Mouse (Mus musculus) limb, embryonic 11.5 days (tissue): Measurements from ENCODE around the gene Sec22c. TPM values are rescaled to one million over a fixed set of nuclear protein-coding genes. Genes with fewer than 3 reads are reported as not detected.

ENCODE experiments used
- ATAC-seq: fragments of 200-750 bp; cut with Nextera tagmentation; 2 replicates; pipeline ENCODE4 v1.8.0; 2017; ENCODE audit warnings: low read depth; ENCODE audit not compliant: insufficient number of reproducible peaks, low FRiP score, low TSS enrichment
- DNase-seq: peaks from one replicate; pipeline ENCODE4 v3.0.0-alpha.2; 2015; ENCODE audit warnings: low spot score
- H3K27ac ChIP-seq: fragments of 300-500 bp; sonication (generic); replicated peaks from 2 replicates; pipeline ENCODE4 v1.5.1; 2014; ENCODE audit warnings: low read depth, mild to moderate bottlenecking, low read length
- H3K27me3 ChIP-seq: fragments of 300-500 bp; sonication (generic); 2 replicates; pipeline ENCODE4 v1.6.1; 2014; ENCODE audit warnings: mild to moderate bottlenecking, low read length, mixed read lengths; ENCODE audit not compliant: control insufficient read depth, insufficient read depth
- H3K36me3 ChIP-seq: fragments of 300-500 bp; sonication (generic); 2 replicates; pipeline ENCODE4 v1.6.1; 2014; ENCODE audit warnings: mild to moderate bottlenecking, low read length, moderate library complexity, mixed read lengths; ENCODE audit not compliant: control insufficient read depth, insufficient read depth
- H3K4me1 ChIP-seq: fragments of 300-500 bp; sonication (generic); 2 replicates; pipeline ENCODE4 v1.6.1; 2014; ENCODE audit warnings: low read length, mixed read lengths; ENCODE audit not compliant: control insufficient read depth, insufficient read depth
- H3K4me2 ChIP-seq: fragments of 300-500 bp; sonication (generic); 2 replicates; pipeline ENCODE4 v1.6.1; 2014; ENCODE audit warnings: low read depth, mild to moderate bottlenecking, moderate library complexity; ENCODE audit not compliant: severe bottlenecking
- H3K4me3 ChIP-seq: fragments of 300-500 bp; sonication (generic); 2 replicates; pipeline ENCODE4 v1.5.1; 2014; ENCODE audit warnings: low read depth, low read length
- H3K9ac ChIP-seq: fragments of 300-500 bp; sonication (generic); 2 replicates; pipeline ENCODE4 v1.6.1; 2014; ENCODE audit warnings: mild to moderate bottlenecking, low read length
- H3K9me3 ChIP-seq: fragments of 300-500 bp; sonication (generic); 2 replicates; pipeline ENCODE4 v1.6.1; 2016; ENCODE audit warnings: low read length; ENCODE audit not compliant: control insufficient read depth
- WGBS: fragments of 180-500 bp; shearing (Covaris S2); extraction: QIAGEN DNeasy Blood & Tissue Kit; methylation state at CpG from one replicate; pipeline ENCODE4 v1.1.7; 2014; 5-methylcytosine and 5-hydroxymethylcytosine counted together
- polyA plus RNA-seq: library from polyadenylated mRNA; unstranded; fragments of >200 nt; fragmentation: Nextera tagmentation; extraction: Ambion mirVana; gene quantifications from 2 replicates; pipeline ENCODE4 v1.2.1, GENCODE M21; 2014

Gene Sec22c
- polyA plus RNA-seq, 1 experiment from 2014 or later, result 10.7 TPM

DNA sequence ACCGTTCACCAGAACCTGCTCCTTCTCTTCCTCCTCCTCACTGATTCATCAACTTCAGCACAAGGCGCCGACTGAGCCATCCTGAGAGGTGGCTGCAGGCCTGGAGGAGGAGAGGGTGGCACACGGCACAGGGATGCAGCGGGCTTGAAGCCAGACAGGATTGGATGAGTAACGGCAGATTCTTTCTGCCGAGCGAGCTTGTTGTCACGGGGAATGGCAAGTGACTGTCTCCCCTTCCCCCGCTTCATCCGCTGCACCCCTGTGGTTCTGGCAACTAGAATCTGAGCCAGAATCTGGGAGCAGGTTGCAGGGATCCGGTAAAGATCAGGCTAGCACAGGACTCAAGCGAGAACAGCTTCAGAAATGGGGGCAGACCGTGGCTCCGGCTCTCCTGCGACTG lies 65.5 kb downstream of the Sec22c start:
- Histone ChIP-seq H3K4me1 (peaks cover 8% of the 10 kb centered on the region; the same call in 1 of the 2 replicates), H3K9me3 (no peaks in the 10 kb centered on the region), H3K27ac (no peak overlapping the region), H3K9ac (no peak overlapping the region), H3K4me3 (no peak overlapping the region), H3K27me3 (peaks cover 50% of the 10 kb centered on the region), H3K36me3 (no peaks in the 10 kb centered on the region), H3K4me2 (no peak overlapping the region)
- DNase-seq (no peak), ATAC-seq (no peak)
- 57% methylated on average over 16 of the region's 16 CpGs for WGBS

- H3K27me3 ChIP-seq, result peaks cover 19% of the 10 kb centered on the region
- ATAC-seq (no peak), DNase-seq (no peak)
- H3K9me3 ChIP-seq, result no peaks in the 10 kb centered on the region
- no peaks in the 10 kb centered on the region for H3K36me3 ChIP-seq
- no peak overlapping the region; the same call in 1 of the 2 replicates for H3K9ac ChIP-seq
- 0 out of 2 replicates have a peak, but pooled peaks cover 2% of the 10 kb centered on the region for H3K4me1 ChIP-seq
- H3K4me2 ChIP-seq, result no peak overlapping the region
- H3K4me3 ChIP-seq, result no peak overlapping the region
- no peak overlapping the region for H3K27ac ChIP-seq
- WGBS, result 45% methylated on average over 7 of the region's 7 CpGs
Observed at GRCm38 (mm10) chr9:121635835-121636576, 69.3 kb downstream of the Sec22c start.

- no peak overlapping the region for H3K9ac ChIP-seq
- no peaks in the 10 kb centered on the region for H3K27me3 ChIP-seq
- no peak overlapping the region for H3K27ac ChIP-seq
- 84% methylated on average over 6 of the region's 6 CpGs for WGBS
- H3K36me3 ChIP-seq, result no peaks in the 10 kb centered on the region
- 0 out of 2 replicates have a peak, but pooled peaks cover 2% of the 10 kb centered on the region for H3K4me1 ChIP-seq
- no peak overlapping the region for H3K4me3 ChIP-seq
- no peak overlapping the region for H3K4me2 ChIP-seq
- DNase-seq (no peak), ATAC-seq (no peak)
- no peaks in the 10 kb centered on the region for H3K9me3 ChIP-seq
Observed at GRCm38 (mm10) chr9:121633306-121633705, 72.0 kb downstream of the Sec22c start.

DNA sequence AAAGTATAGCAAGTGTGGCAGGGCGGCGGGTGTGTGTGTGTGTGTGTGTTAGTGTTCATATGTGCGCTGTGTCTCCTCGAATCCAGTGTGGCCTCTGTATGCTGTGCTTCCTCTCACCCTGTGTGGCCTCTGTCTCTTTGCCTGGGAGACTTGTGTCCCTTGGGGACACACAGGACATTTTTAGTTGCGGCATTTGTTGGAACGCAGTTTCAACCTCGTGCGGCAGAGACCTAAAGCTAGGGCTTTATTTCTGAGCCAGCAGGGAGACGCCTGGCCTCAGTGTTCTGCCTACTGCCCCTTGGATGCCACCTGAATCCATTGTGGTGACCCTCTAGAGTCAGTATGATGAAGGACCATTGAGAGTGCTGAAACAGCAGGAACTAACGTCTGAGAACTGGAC lies 72.4 kb downstream of the Sec22c start:
- ATAC-seq (no peak), DNase-seq (no peak)
- Histone ChIP-seq H3K27me3 (no peaks in the 10 kb centered on the region), H3K36me3 (no peaks in the 10 kb centered on the region), H3K9ac (no peak overlapping the region), H3K4me3 (no peak overlapping the region), H3K27ac (no peak overlapping the region), H3K4me1 (0 out of 2 replicates have a peak, but pooled peaks cover 2% of the 10 kb centered on the region), H3K4me2 (no peak overlapping the region), H3K9me3 (no peaks in the 10 kb centered on the region)
- 90% methylated on average over 10 of the region's 10 CpGs for WGBS

DNA sequence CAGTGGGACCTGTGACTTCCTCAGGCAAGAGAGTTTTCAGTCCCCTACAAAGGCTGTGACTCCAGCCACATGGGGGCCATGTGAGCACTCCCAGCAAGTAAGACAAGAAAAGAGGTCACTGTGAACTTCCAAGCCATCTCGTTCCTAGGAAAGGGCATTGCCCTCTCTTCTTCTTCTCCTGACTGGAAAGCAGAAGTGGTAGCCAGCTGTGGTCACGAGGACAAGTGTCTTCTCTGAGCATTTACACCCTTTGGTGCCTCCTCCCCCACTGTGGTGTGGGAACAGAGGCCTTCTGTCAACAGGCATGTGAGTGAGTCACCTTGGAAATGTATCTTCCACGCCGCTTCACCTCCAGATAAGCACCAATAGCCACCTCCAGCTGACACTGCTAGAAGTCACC lies 73.3 kb downstream of the Sec22c start:
- no peak overlapping the region for H3K4me2 ChIP-seq
- no peak overlapping the region for H3K9ac ChIP-seq
- no peaks in the 10 kb centered on the region for H3K27me3 ChIP-seq
- DNase-seq (no peak), ATAC-seq (no peak)
- no peak overlapping the region for H3K4me3 ChIP-seq
- H3K9me3 ChIP-seq, result no peaks in the 10 kb centered on the region
- no peaks in the 10 kb centered on the region for H3K36me3 ChIP-seq
- H3K4me1 ChIP-seq, result 0 out of 2 replicates have a peak, but pooled peaks cover 2% of the 10 kb centered on the region
- no peak overlapping the region for H3K27ac ChIP-seq
- WGBS, result 65% methylated on average over 4 of the region's 4 CpGs

GRCm38 (mm10) chr9:121630627-121631026 lies 74.7 kb downstream of the Sec22c start:
- no peak overlapping the region for H3K27ac ChIP-seq

More at GRCm38 (mm10) chr9:121630627-121631026, 74.7 kb downstream of the Sec22c start:
- DNase-seq (no peak), ATAC-seq (no peak)
- Histone ChIP-seq H3K36me3 (no peaks in the 10 kb centered on the region), H3K27me3 (no peaks in the 10 kb centered on the region), H3K4me2 (no peak overlapping the region), H3K4me3 (no peak overlapping the region), H3K9ac (no peak overlapping the region), H3K4me1 (no peaks in the 10 kb centered on the region), H3K9me3 (no peaks in the 10 kb centered on the region)
- 79% methylated on average over 1 of the region's 1 CpGs for WGBS

Other genes with a start within 250 kb of the Sec22c start
- gene Cck, start 209.8 kb downstream of the Sec22c start, polyA plus RNA-seq, result 0.58 and 0.85 TPM in 2 replicates
- gene Lyzl4, start 63.4 kb downstream of the Sec22c start, polyA plus RNA-seq, result not detected in 2 replicates
- 0.27 and 0.69 TPM in 2 replicates for gene Vipr1, start 62.8 kb downstream of the Sec22c start, polyA plus RNA-seq
- gene Ss18l2, start 4.8 kb upstream of the Sec22c start, polyA plus RNA-seq, result 99.8 and 103 TPM in 2 replicates
- 65.1 and 69.0 TPM in 2 replicates for gene Nktr, start 13.7 kb upstream of the Sec22c start, polyA plus RNA-seq
- 6.2 and 7.8 TPM in 2 replicates for gene Zfp651, start 53.8 kb upstream of the Sec22c start, polyA plus RNA-seq
- gene Klhl40, start 72.1 kb upstream of the Sec22c start, polyA plus RNA-seq, result 1.3 and 1.7 TPM in 2 replicates
- not detected in 2 replicates for gene Hhatl, start 87.0 kb upstream of the Sec22c start, polyA plus RNA-seq
- gene Ccdc13, start 134.0 kb upstream of the Sec22c start, polyA plus RNA-seq, result 0.35 and 0.37 TPM in 2 replicates
- 149 and 155 TPM in 2 replicates for gene Higd1a, start 152.9 kb upstream of the Sec22c start, polyA plus RNA-seq
- gene Ackr2, start 192.9 kb upstream of the Sec22c start, polyA plus RNA-seq, result 0.17 and 0.21 TPM in 2 replicates
- not detected in 2 replicates for gene Cyp8b1, start 210.8 kb upstream of the Sec22c start, polyA plus RNA-seq
- gene Fam198a, start 245.5 kb upstream of the Sec22c start, polyA plus RNA-seq, result 0.45 and 0.54 TPM in 2 replicates